Mouse (Mus musculus): ENCODE measurements around the gene Alpk3.

- TF ChIP-seq POLR2A (IDR thresholded peaks at IDR 0.05; ENCODE audit: borderline replicate concordance, control insufficient read depth, low read depth, low read length) = no peak
- no peak for TF ChIP-seq CTCF (IDR thresholded peaks at IDR 0.05; ENCODE audit: control insufficient read depth, insufficient read depth, low read length)
Observed at GRCm38 (mm10) chr7:81066714-81067113, 9.3 kb downstream of the Alpk3 start.

Measured in bone marrow, adult 2 months (tissue).